Mouse (Mus musculus) E14TG2a.4 (cell line): ENCODE measurements around the gene Amdhd2.

Experiments used
- CTCF ChIP-seq: conservative IDR thresholded peaks from 2 replicates; pipeline ENCODE4 v1.5.1; 2014; ENCODE audit warnings: low read length
- NANOG ChIP-seq: IDR thresholded peaks from 2 replicates; pipeline ENCODE4 v1.6.1; 2014; ENCODE audit warnings: borderline replicate concordance, low read length, mixed read lengths
- POU5F1 ChIP-seq: IDR thresholded peaks from 2 replicates; pipeline ENCODE4 v1.6.1; 2014; ENCODE audit warnings: low read length, borderline replicate concordance

DNA sequence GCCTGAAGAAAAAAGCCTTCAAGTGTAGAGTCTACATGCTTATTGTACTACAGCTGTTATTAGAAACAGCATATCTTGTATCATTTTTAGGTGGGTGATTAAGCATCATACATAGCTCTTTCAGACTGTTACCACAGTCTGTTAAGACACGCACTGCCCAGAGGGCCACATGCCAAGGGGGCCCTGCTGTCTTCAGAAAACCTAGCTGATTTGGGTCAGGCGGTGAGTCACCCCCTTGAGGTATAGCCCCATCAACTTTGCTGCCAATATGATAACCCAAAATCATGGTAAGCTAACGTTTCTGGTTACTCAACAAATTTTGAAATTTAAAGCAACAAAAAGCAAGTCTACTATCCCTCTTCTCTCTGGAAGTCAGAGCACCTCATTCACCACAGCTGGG is 44.1 kb downstream of the Amdhd2 start:
- TF ChIP-seq CTCF (no peak), POU5F1 (no peak), NANOG (no peak)
